Mouse (Mus musculus) C2C12 (cell line): ENCODE data around the gene Trak1. TPM values are rescaled to one million over a fixed set of nuclear protein-coding genes. Genes with fewer than 3 reads are reported as not detected.

Experiments used
- H3K27me3 ChIP-seq: one replicate; pipeline ENCODE4 v1.6.1; 2011; ENCODE audit not compliant: control insufficient read depth, insufficient read depth, insufficient read length
- H3K36me3 ChIP-seq: one replicate; pipeline ENCODE4 v1.6.1; 2011; ENCODE audit not compliant: control insufficient read depth, insufficient read depth
- H3K4me3 ChIP-seq: one replicate; pipeline ENCODE4 v1.5.1; 2011; ENCODE audit warnings: mild to moderate bottlenecking, control low read depth; ENCODE audit not compliant: poor library complexity, insufficient read depth, severe bottlenecking
- H3K79me2 ChIP-seq: one replicate; pipeline ENCODE4 v1.6.1; 2011; ENCODE audit not compliant: control insufficient read depth, insufficient read depth
- H3K79me3 ChIP-seq: one replicate; pipeline ENCODE4 v1.6.1; 2011; ENCODE audit warnings: low read depth, control low read depth
- H3ac ChIP-seq: one replicate; pipeline ENCODE3; 2011; ENCODE audit warnings: low read depth; ENCODE audit not compliant: control insufficient read depth, insufficient read length
- CEBPB ChIP-seq: IDR thresholded peaks from one replicate; pipeline ENCODE4 v1.6.1; 2011; ENCODE audit warnings: low read depth, mild to moderate bottlenecking, control low read depth, moderate library complexity
- CTCF ChIP-seq: IDR thresholded peaks from one replicate; pipeline ENCODE4 v1.5.1; 2011; ENCODE audit not compliant: control insufficient read depth, insufficient read depth, insufficient read length
- FOSL1 ChIP-seq: IDR thresholded peaks from one replicate; pipeline ENCODE4 v1.8.0; 2011; ENCODE audit warnings: mild to moderate bottlenecking, low read length; ENCODE audit not compliant: poor library complexity, insufficient read depth, severe bottlenecking
- MAX ChIP-seq: IDR thresholded peaks from one replicate; pipeline ENCODE4 v1.6.1; 2011; ENCODE audit warnings: mild to moderate bottlenecking, control low read depth
- MYOD1 ChIP-seq: IDR thresholded peaks from one replicate; pipeline ENCODE4 v1.6.1; 2011; ENCODE audit warnings: low read depth; ENCODE audit not compliant: control insufficient read depth, insufficient read length
- MYOG ChIP-seq: IDR thresholded peaks from one replicate; pipeline ENCODE4 v1.6.1; 2011; ENCODE audit not compliant: control insufficient read depth, insufficient read length; ENCODE audit errors: extremely low read depth
- USF1 ChIP-seq: IDR thresholded peaks from one replicate; pipeline ENCODE4 v1.6.1; 2011; ENCODE audit warnings: low read depth, mild to moderate bottlenecking, control low read depth, moderate library complexity
- polyA plus RNA-seq: library from polyadenylated mRNA; unstranded; fragments of >200 nt; fragmentation: generic; extraction: Trizol; gene quantifications from one replicate; pipeline ENCODE4 v1.2.1, GENCODE M21; 2012; ENCODE audit warnings: missing spikeins

Trak1 gene
- polyA plus RNA-seq, 1 experiment, result 26.6 TPM

- peak within 1 kb of the TSS; percentile 60 for H3K4me3 ChIP-seq
- peak within 1 kb of the TSS; percentile 95 for H3ac ChIP-seq
- no peaks in the 10 kb centered on the region for H3K79me2 ChIP-seq
- TF ChIP-seq MAX (peak; percentile 22), MYOG (no peak), CEBPB (no peak)
- H3K79me3 ChIP-seq, result no peaks in the 10 kb centered on the region
- H3K36me3 ChIP-seq, result no peaks in the 10 kb centered on the region
- no peaks in the 10 kb centered on the region for H3K27me3 ChIP-seq
Measured at GRCm38 (mm10) chr9:121277118-121278060, 19.9 kb upstream of the Trak1 start, which contains the start of gene Ulk4. Gene Ulk4 (minus strand): TSS chr9:121277197.

GRCm38 (mm10) chr9:121279216-121279615, 18.1 kb upstream of the Trak1 start:
- Histone ChIP-seq H3K4me3 (no peak overlapping the region), H3ac (no peak overlapping the region), H3K27me3 (no peaks in the 10 kb centered on the region), H3K36me3 (no peaks in the 10 kb centered on the region), H3K79me3 (peaks cover 4% of the 10 kb centered on the region), H3K79me2 (no peaks in the 10 kb centered on the region)
- TF ChIP-seq USF1 (no peak), MYOD1 (no peak), CTCF (no peak), MAX (no peak), CEBPB (no peak), FOSL1 (no peak), MYOG (no peak)

GRCm38 (mm10) chr9:121281891-121282290, 15.4 kb upstream of the Trak1 start:
- Histone ChIP-seq H3K79me3 (peaks cover 4% of the 10 kb centered on the region), H3ac (no peak overlapping the region), H3K4me3 (no peak overlapping the region), H3K27me3 (no peaks in the 10 kb centered on the region), H3K36me3 (no peaks in the 10 kb centered on the region), H3K79me2 (peaks cover 5% of the 10 kb centered on the region)
- no peak for TF ChIP-seq CTCF
- no peak for TF ChIP-seq MYOG
- no peak for TF ChIP-seq MAX
- no peak for TF ChIP-seq USF1
- TF ChIP-seq CEBPB, result no peak
- TF ChIP-seq MYOD1, result no peak

- Histone ChIP-seq H3K79me3 (peaks cover 4% of the 10 kb centered on the region), H3K27me3 (no peaks in the 10 kb centered on the region), H3K79me2 (peaks cover 5% of the 10 kb centered on the region), H3K36me3 (no peaks in the 10 kb centered on the region), H3ac (no peak overlapping the region), H3K4me3 (no peak overlapping the region)
- no peak for TF ChIP-seq FOSL1
- TF ChIP-seq CEBPB, result no peak
- TF ChIP-seq CTCF, result no peak
Measured at GRCm38 (mm10) chr9:121283620-121284185, 13.6 kb upstream of the Trak1 start.

GRCm38 (mm10) chr9:121284422-121284821, 12.9 kb upstream of the Trak1 start:
- Histone ChIP-seq H3K79me3 (peaks cover 4% of the 10 kb centered on the region), H3ac (no peak overlapping the region), H3K27me3 (no peaks in the 10 kb centered on the region), H3K79me2 (peaks cover 5% of the 10 kb centered on the region), H3K36me3 (no peaks in the 10 kb centered on the region), H3K4me3 (no peak overlapping the region)
- TF ChIP-seq MAX (no peak), CEBPB (no peak), MYOD1 (no peak), CTCF (no peak), FOSL1 (no peak), MYOG (no peak), USF1 (no peak)
